Comparison of ENCODE assay signal across 11 mouse cellular contexts in the genomic region with DNA sequence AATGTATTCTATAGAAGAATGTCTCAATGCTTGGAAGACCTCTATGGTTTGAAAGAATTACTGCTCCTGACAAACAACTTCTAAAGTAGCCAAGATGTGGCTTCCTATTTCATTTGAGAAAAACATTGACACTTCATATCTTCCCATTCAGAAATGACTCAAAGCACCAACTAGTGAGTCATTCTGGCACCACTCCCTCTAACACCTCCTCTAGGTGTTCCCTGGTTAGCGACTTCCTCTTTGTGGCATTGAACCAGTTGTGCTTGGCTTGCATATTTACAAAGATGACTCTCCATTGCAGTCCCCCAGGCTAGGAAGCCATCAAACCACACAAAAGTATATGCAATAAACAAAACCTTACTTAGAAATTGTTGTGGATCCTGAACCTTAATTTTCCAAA.
DNase-seq lines count a peak whose midpoint lies in the region; ATAC-seq lines count a peak whose summit lies in the region.
"Had no signal": no experiment of that assay in that cellular context is flagged by ENCODE, and none has a peak within 500 bp of the region (broad histone marks: within the 10 kb centered on the region; RNA-seq: fewer than 3 reads in every experiment).

No protein-coding gene starts in this region.

- ATAC-seq in cerebellum, adult (ENCODE audit: insufficient number of reproducible peaks, low FRiP score, low TSS enrichment) = no peak
- ATAC-seq: hindbrain, embryonic 16.5 days had no signal

- peak; percentile 25 to 36 for DNase-seq in right cerebral cortex, adult 2 months (ENCODE audit: low spot score in 2 of 2)
- DNase-seq in right cerebral cortex, postnatal 14 days = no peak
- peak; percentile 59 to 69 for DNase-seq in CD8-positive naive resting alpha-beta T cell, adult 2 months (ENCODE audit: low read depth in 2 of 2, low spot score in 2 of 2)
- DNase-seq in induced T-regulatory cell, adult 2 months (ENCODE audit: low read depth) = peak; percentile 89
- peak; percentile 30 for DNase-seq in thymus, postnatal 14 days
- DNase-seq in cerebellum, postnatal 10 days = no peak
- DNase-seq: adrenal gland, adult 2 months; midbrain, embryonic 14.5 days; right cerebral cortex, postnatal 25 days had no signal

Comparison
In these comparisons a context has a peak if more than half of its experiments do, and no peak if none do; other contexts are left out.
1. DNase-seq: peak in right cerebral cortex, adult 2 months (2 of 2), CD8-positive naive resting alpha-beta T cell, adult 2 months (2 of 2), induced T-regulatory cell, adult 2 months (single experiment) and thymus, postnatal 14 days (single experiment); none in right cerebral cortex, postnatal 14 days (single experiment) and cerebellum, postnatal 10 days (0 of 2).